Mouse (Mus musculus) left cerebral cortex, adult 11 months (tissue): ENCODE results near the gene Nup155.

Experiments
- DNase-seq: peaks from one replicate; pipeline ENCODE4 v3.0.0; 2022; ENCODE audit warnings: low spot score

Gene Nup155

DNA sequence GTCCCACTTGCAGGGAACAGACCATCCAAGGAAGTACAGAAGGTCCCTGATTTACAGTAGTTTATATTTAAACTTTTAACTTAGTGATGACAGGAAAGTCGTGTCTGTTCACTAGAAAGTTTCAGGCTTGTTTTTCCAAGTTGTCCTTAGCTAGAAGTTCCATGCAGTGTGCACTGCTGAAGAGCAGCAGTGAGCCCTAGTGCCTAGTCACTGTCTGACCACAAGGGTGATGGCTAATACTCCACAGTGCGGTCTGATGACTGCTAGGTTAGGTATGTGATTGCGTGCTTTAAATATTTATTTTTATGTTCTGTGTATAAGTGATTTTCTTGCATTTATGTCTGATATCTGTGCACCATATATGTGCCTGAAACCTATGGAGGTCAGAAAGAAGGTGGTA, 81.4 kb downstream of the Nup155 start:
- no peak for DNase-seq

- DNase-seq = no peak
These were observed 91.2 kb downstream of the Nup155 start for GRCm38 (mm10) chr15:8200317-8200716.

- DNase-seq = no peak
These were observed 99.3 kb downstream of the Nup155 start for GRCm38 (mm10) chr15:8208362-8208761.
